Mouse (Mus musculus) limb, embryonic 10.5 days (tissue): ENCODE results near the gene Stard5. TPM values are rescaled to one million over a fixed set of nuclear protein-coding genes. Genes with fewer than 3 reads are reported as not detected.

Source experiments
- DNase-seq: peaks from one replicate; pipeline ENCODE4 v3.0.0-alpha.2; 2017; ENCODE audit warnings: low spot score
- H3K27ac ChIP-seq: fragments of 300-500 bp; sonication (generic); 2 replicates; pipeline ENCODE4 v1.5.1; 2016; ENCODE audit warnings: mild to moderate bottlenecking
- H3K27me3 ChIP-seq: fragments of 300-500 bp; sonication (generic); 2 replicates; pipeline ENCODE4 v1.6.1; 2016; ENCODE audit warnings: low read depth, mild to moderate bottlenecking; ENCODE audit not compliant: poor library complexity, severe bottlenecking
- H3K36me3 ChIP-seq: fragments of 300-500 bp; sonication (generic); 2 replicates; pipeline ENCODE4 v1.6.1; 2016; ENCODE audit warnings: mild to moderate bottlenecking, moderate library complexity
- H3K4me1 ChIP-seq: fragments of 300-500 bp; sonication (generic); 2 replicates; pipeline ENCODE4 v1.6.1; 2016
- H3K4me3 ChIP-seq: fragments of 300-500 bp; sonication (generic); 2 replicates; pipeline ENCODE4 v1.5.1; 2016; ENCODE audit warnings: mild to moderate bottlenecking, moderate library complexity
- H3K9me3 ChIP-seq: fragments of 300-500 bp; sonication (generic); replicated peaks from 2 replicates; pipeline ENCODE4 v1.6.1; 2016; ENCODE audit warnings: mild to moderate bottlenecking
- WGBS: fragments of 180-500 bp; shearing (Covaris S2); methylation state at CpG from one replicate; pipeline ENCODE4 v1.1.7; 2016; 5-methylcytosine and 5-hydroxymethylcytosine counted together
- polyA plus RNA-seq: library from polyadenylated mRNA; unstranded; fragments of >200 nt; fragmentation: Nextera tagmentation; extraction: Ambion mirVana; gene quantifications from 2 replicates; pipeline ENCODE4 v1.2.1, GENCODE M21; 2016

Stard5 gene
- polyA plus RNA-seq, 1 experiment from 2014 or later: 18.1 TPM

DNA sequence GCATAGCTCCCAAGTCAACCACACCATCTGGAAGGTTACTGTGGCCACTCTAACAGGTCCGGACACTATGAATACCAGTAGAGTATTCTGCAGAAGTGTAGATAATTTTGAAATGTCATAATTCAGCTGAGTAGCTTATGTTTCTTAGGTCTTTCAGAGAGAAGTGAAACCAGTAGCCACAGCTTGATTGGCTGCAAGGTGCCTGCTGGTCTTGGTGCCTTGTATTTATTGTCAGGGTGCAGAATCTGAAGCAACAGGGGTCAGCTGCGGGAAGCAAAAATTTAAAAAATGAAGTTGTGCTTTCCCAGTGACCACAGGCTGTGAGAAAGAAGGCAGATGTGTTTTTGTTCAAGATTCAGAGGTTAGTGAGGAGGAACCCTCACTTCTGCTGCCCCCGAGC, 15.5 kb upstream of the Stard5 start:
- no peaks in the 10 kb centered on the region for H3K36me3 ChIP-seq
- no peaks in the 10 kb centered on the region for H3K4me1 ChIP-seq
- WGBS: 94% methylated on average over 3 of the region's 3 CpGs
- no peaks in the 10 kb centered on the region for H3K9me3 ChIP-seq
- no peak for DNase-seq
- H3K27ac ChIP-seq: no peak overlapping the region
- H3K27me3 ChIP-seq: no peaks in the 10 kb centered on the region
- no peak overlapping the region for H3K4me3 ChIP-seq

DNA sequence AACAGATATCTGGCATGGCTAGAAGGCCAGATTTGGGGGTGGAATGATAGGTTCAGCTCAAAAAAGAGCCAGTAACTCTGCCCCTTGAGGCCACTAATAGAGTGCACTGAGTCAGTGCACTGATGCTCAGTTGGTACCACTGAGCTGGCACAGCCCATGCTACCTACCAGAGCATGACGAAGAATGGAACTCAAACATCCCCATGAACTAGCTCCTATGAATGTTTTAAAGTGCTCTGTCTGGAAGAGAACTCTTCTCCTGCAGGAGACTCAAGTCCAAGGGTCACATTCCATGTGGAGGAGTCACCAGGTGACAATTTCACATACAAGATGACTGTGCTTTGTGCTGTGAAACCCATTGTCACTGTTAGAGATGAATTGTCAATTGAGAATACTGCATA, 13.1 kb upstream of the Stard5 start:
- Histone ChIP-seq H3K9me3 (no peaks in the 10 kb centered on the region), H3K27ac (no peak overlapping the region), H3K4me3 (no peak overlapping the region), H3K36me3 (no peaks in the 10 kb centered on the region), H3K27me3 (no peaks in the 10 kb centered on the region), H3K4me1 (no peaks in the 10 kb centered on the region)
- no peak for DNase-seq
- WGBS: 94% methylated on average over 1 of the region's 1 CpGs

DNA sequence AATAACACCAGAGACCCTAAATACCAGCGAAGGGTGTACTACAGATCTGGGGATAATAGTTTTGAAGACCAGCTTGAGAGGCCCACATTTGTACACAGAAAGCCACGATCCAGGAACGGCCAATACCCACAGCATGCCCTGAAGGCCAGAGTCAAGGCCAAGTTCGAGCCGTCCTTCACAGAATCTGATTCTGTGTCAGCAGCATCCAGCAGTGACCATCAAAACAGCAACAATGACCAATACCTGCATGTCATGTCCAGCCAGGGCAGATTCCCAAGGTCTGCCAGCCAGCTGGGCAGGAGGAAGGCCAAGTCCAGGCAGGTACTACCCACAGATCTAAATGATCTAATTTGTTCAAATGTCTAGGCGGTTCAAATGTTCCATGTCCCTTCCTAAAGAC, 9.2 kb upstream of the Stard5 start:
- Histone ChIP-seq H3K4me1 (no peaks in the 10 kb centered on the region), H3K4me3 (no peak overlapping the region), H3K27ac (no peak overlapping the region), H3K9me3 (no peaks in the 10 kb centered on the region), H3K36me3 (no peaks in the 10 kb centered on the region), H3K27me3 (no peaks in the 10 kb centered on the region)
- 90% methylated on average over 6 of the region's 6 CpGs for WGBS
- DNase-seq: no peak

- no peaks in the 10 kb centered on the region for H3K9me3 ChIP-seq
- H3K27ac ChIP-seq: no peak overlapping the region
- no peaks in the 10 kb centered on the region for H3K36me3 ChIP-seq
- DNase-seq: no peak
- 73% methylated on average over 1 of the region's 1 CpGs for WGBS
- no peaks in the 10 kb centered on the region for H3K27me3 ChIP-seq
- no peak overlapping the region for H3K4me3 ChIP-seq
- H3K4me1 ChIP-seq: no peaks in the 10 kb centered on the region
These were observed 7.7 kb upstream of the Stard5 start for GRCm38 (mm10) chr7:83624065-83624464.

DNA sequence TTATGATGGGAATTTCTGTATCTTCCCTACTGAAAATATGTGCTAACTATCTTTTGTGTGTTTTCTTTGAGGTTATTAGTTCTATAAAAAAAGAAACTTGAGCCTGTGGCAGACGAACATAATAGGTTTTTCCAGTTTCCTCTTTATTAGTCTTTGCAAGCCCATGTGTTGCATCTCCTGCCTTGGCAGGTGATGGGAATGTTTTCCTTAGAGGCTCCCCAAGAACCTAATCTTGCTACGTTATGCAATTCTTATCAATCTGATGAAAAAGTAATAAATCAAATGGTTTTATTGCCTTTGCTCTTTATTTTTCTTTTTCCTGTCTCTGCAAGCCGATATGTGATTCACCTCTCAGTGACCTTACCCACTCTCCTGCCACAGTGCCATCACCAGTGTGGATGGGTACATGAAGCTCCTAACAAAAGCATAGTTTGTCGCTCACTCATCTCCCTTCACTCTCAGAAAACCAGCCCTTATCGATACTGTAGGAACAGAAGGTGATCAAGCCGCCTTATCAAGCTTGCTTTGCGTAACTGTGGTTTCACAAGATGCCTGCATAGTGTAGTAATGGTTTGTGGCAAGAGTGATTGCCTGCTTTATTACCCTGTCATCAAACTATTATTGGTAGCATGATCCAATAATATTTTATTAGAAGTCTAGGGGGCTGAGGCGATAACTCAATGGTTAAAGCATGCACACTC, 5.1 kb upstream of the Stard5 start:
- no peaks in the 10 kb centered on the region for H3K27me3 ChIP-seq
- peaks cover 9% of the 10 kb centered on the region for H3K4me1 ChIP-seq
- 82% methylated on average over 8 of the region's 8 CpGs for WGBS
- DNase-seq: no peak
- H3K9me3 ChIP-seq: no peaks in the 10 kb centered on the region
- H3K4me3 ChIP-seq: no peak overlapping the region
- H3K27ac ChIP-seq: no peak overlapping the region
- no peaks in the 10 kb centered on the region for H3K36me3 ChIP-seq

DNA sequence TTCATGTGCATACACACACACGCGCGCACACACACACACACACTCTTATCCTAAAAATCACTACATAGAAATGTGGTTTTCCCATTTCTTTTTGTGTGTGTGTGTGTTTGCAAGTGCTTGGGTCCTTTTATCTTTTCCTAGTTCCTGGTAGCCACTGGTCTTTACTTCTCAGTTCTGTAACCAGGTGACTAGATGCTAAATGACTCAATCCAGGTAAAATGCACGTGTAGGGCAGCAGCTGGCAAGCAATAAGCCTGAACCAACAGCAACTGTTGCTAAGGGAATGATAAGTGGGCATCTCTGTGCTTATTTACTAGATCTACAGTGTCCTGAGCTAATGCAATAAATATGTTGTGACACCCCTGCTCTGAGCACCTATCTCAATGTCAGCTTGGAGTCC, 4.4 kb upstream of the Stard5 start:
- H3K36me3 ChIP-seq: no peaks in the 10 kb centered on the region
- WGBS: 94% methylated on average over 4 of the region's 4 CpGs
- no peak for DNase-seq
- H3K4me1 ChIP-seq: peaks cover 11% of the 10 kb centered on the region
- no peak overlapping the region for H3K27ac ChIP-seq
- no peaks in the 10 kb centered on the region for H3K9me3 ChIP-seq
- H3K27me3 ChIP-seq: no peaks in the 10 kb centered on the region
- H3K4me3 ChIP-seq: no peak overlapping the region

- Histone ChIP-seq H3K4me3 (peak overlapping the region; percentile 75), H3K4me1 (peaks cover 18% of the 10 kb centered on the region), H3K27ac (peak overlapping the region; percentile 85), H3K27me3 (no peaks in the 10 kb centered on the region), H3K36me3 (no peaks in the 10 kb centered on the region), H3K9me3 (no peaks in the 10 kb centered on the region)
- 22% methylated on average over 11 of the region's 11 CpGs for WGBS
- DNase-seq: no peak
These were observed 509 bp upstream of the Stard5 start for GRCm38 (mm10) chr7:83631073-83631827.

GRCm38 (mm10) chr7:83632682-83633120, 942 bp downstream of the Stard5 start:
- Histone ChIP-seq H3K27me3 (no peaks in the 10 kb centered on the region), H3K36me3 (peaks cover 13% of the 10 kb centered on the region), H3K27ac (peak overlapping the region; percentile 85; the same call in 1 of the 2 replicates), H3K4me1 (peaks cover 18% of the 10 kb centered on the region), H3K9me3 (no peaks in the 10 kb centered on the region), H3K4me3 (peak overlapping the region; percentile 75)
- no peak for DNase-seq
- WGBS: 55% methylated on average over 6 of the region's 6 CpGs

GRCm38 (mm10) chr7:83633856-83634255, 2.1 kb downstream of the Stard5 start:
- WGBS: 91% methylated on average over 6 of the region's 6 CpGs
- no peaks in the 10 kb centered on the region for H3K27me3 ChIP-seq
- DNase-seq: no peak
- H3K4me1 ChIP-seq: peaks cover 18% of the 10 kb centered on the region
- H3K36me3 ChIP-seq: peaks cover 23% of the 10 kb centered on the region
- no peak overlapping the region for H3K27ac ChIP-seq
- H3K9me3 ChIP-seq: no peaks in the 10 kb centered on the region
- no peak overlapping the region for H3K4me3 ChIP-seq

DNA sequence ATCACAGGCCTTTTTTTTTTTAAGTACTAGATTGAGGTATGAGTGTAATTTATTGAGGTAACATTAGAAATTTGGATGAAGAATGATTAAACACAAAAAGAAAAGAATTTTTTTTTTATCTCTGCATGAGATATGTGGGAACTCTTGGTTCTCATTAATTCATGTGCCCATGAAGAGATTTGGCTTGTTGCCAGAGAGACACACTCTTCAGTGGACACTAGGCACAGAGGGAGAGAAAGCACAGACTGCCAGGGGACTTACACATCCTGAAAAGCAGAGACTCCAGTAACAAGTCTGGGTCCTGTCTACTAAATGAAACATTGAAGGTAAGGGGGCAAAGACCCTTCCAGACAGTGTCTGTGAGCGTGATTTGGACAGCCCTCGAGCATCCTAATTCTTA, 4.0 kb downstream of the Stard5 start:
- H3K36me3 ChIP-seq: peaks cover 41% of the 10 kb centered on the region

DNA sequence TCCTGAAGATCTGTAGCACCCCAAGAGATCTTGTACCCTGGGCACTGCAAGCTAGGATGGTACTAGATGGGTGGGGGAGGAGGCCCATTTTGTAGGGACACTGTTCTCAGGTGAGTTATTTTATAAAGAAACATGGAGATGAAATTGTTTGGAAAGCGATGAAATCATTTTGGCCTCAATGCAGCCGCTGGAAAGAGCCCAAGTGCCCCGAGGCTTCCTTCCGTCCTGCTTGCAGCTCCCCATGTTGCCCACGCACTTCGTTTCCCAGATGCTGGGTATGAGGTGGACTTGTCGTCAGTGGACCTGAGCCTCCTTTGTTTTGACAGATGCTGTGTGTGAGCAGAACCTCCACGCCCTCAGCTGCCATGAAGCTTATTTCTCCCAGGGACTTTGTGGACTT, 4.7 kb downstream of the Stard5 start:
- H3K9me3 ChIP-seq: no peaks in the 10 kb centered on the region
- H3K36me3 ChIP-seq: peaks cover 47% of the 10 kb centered on the region
- WGBS: 93% methylated on average over 8 of the region's 8 CpGs
- no peaks in the 10 kb centered on the region for H3K27me3 ChIP-seq
- DNase-seq: no peak
- no peak overlapping the region for H3K4me3 ChIP-seq
- H3K4me1 ChIP-seq: peaks cover 11% of the 10 kb centered on the region
- H3K27ac ChIP-seq: no peak overlapping the region

More for the DNA sequence above, 4.0 kb downstream of the Stard5 start:
- 91% methylated on average over 2 of the region's 2 CpGs for WGBS
- Histone ChIP-seq H3K27ac (no peak overlapping the region), H3K4me1 (peaks cover 18% of the 10 kb centered on the region), H3K27me3 (no peaks in the 10 kb centered on the region), H3K4me3 (no peak overlapping the region), H3K9me3 (no peaks in the 10 kb centered on the region)
- DNase-seq: no peak

GRCm38 (mm10) chr7:83637781-83638583, 6.2 kb downstream of the Stard5 start:
- no peaks in the 10 kb centered on the region for H3K27me3 ChIP-seq
- H3K36me3 ChIP-seq: peaks cover 47% of the 10 kb centered on the region
- WGBS: 89% methylated on average over 8 of the region's 8 CpGs
- H3K4me3 ChIP-seq: no peak overlapping the region
- no peak for DNase-seq
- peaks cover under 1% of the 10 kb centered on the region for H3K4me1 ChIP-seq
- no peaks in the 10 kb centered on the region for H3K9me3 ChIP-seq
- no peak overlapping the region for H3K27ac ChIP-seq

DNA sequence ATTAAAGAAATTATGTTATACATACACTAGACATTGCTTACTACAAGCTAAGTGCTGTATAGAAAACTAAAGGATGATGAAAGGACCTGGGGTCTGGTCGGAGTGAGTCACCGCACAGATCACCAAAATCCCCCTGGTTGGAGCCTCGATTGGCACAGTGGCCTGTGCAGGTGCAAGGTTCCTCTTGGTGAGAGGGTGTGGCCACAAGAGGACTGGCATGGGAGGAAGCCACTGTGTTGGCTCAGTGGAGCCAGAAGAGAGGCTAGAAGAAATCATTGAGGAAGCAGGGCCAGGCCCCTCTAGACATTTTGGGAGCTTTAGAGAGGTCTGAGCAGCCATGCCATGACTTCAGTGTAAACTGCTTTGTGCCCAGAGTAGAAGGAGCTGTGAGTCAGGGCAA, 7.3 kb downstream of the Stard5 start:
- DNase-seq: no peak
- no peaks in the 10 kb centered on the region for H3K9me3 ChIP-seq
- H3K4me1 ChIP-seq: no peaks in the 10 kb centered on the region
- WGBS: 88% methylated on average over 3 of the region's 3 CpGs
- H3K36me3 ChIP-seq: peaks cover 51% of the 10 kb centered on the region
- H3K27me3 ChIP-seq: no peaks in the 10 kb centered on the region
- H3K27ac ChIP-seq: no peak overlapping the region
- H3K4me3 ChIP-seq: no peak overlapping the region
